Mouse (Mus musculus): ENCODE measurements at regions not wholly inside any gene's neighbourhood (a gene's known extent, or its start where the extent isn't known, plus 50 kb on each side); places are given as distances from the start of the nearest gene placed in this dataset.

DNA sequence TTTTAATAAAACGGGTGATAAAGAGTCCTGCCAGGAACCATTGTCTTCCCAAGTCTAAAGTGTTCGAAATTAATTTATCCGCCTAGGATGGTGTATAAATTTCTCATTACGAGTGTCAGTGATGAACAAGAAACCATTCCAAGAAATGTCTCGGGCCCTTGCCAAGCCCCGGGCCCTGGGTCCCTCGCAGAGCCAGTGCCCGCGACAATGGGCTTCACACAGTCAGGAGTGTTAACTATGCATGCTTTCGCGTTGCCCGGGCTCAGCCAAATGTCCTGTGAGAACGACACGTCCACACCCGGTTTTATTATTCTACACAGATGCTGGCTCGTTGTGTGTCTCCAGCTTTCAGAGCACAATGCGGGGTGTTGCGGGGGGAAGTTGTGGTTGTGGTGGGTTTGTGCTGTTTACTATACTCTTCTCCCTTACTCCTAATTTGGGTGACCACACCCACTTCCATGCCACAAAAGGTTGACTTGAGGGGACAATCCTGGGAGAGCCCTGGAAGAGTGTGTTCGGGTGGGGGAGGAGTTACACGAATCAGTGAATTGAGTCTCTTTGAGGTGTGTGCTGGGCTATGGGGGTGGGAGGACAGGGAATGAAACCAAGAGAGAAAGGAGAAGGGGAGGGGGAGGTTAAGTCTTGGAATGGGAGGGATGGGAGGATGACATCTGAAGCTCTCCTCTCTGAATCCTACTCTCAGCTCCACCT is 166.5 kb downstream of the Inhbb start:
- no peak for DNase-seq

- DNase-seq = no peak
Measured at GRCm38 (mm10) chr1:119254928-119255327, 167.1 kb downstream of the Inhbb start.

GRCm38 (mm10) chr1:119253371-119253851 is 168.6 kb downstream of the Inhbb start:
- DNase-seq = no peak

DNA sequence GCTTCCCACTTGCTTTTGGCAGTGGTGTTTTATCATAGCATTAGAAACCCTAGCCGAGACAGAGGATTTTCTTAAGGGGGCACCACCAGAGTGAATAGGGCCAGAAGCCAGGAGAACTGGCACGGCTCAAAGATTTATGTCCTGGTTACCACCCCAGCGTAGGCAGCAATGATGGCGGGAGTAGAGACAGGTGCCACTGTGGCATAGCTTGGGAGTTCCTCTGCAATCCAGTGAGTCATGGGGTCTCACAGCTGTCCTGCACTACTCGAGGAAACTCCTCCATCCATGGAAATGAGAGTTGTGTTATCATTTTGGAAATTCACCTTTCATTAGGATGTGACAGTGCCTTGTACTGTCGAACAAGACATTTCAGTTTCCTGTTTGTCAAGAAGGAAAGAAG is 169.6 kb downstream of the Inhbb start:
- no peak for DNase-seq

DNA sequence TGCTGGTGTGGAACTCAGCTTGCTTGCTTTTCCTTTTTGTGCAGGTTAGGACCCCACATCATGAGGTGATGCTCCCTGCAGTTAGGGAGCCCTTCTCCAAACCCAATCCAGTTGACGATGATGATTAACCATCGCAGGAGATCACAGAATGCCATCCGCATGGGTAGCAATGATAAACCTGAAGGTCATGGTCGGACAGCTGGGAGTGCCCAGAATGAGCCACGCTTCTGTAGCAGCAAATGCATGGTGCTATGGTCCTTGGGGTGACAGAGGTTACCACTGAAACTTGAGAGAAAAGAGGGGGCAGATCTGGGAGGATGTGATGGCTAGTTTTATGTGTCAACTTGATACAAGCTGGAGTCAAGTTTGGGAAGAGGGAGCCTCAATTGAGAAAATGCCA is 170.3 kb downstream of the Inhbb start:
- DNase-seq = no peak

DNA sequence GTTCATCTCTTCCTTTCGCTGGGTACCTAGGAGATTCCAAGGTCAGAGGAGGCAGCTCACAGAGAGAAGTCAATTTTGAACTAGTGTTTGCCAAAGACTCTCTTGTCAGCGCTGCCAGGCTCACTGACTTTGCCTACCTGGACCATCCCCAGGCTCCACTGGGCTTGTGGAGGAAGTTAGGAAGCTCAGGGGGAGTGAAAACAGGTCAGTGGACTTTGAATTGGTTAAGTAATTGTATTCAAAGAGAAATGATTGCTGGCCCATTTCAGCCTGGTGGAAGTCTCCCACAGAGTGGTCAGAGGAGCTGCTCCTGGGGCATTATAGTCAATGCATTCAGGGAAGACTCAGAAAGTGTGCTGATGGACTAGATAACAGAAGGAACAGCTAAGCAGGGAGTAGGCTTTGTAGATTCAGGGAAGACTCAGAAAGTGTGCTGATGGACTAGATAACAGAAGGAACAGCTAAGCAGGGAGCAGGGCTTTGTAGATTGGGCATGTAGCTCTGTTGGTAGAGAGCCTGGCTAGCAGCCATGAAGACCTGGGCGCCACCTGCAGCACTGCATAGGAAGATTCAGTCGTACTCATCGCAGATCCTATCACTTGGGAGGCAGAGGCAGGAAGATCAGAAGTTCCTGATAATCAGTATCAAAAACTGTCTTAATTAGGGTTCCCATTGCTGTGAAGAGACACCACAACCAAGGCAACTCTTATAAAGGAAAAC is 173.1 kb downstream of the Inhbb start:
- DNase-seq = peak; percentile 30 to 45

DNA sequence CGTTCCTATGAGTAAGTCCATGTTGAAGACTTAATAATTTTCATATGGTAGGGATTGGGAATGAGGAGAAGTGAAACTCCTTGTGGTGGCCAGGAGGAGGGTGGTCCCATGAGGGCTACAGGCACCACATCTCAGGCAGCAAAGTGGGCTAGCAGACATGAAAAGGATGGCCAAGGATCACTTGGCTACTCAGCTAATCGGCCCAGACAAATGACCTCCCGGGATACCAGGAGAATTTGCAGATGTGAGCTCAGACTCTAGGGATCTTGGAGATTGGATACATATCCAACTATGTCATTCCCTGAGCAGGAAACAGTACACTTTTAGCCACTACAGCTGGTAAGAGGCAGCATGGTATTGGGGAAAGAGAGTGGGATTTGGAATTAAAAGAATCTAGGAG is 174.9 kb downstream of the Inhbb start:
- no peak for DNase-seq

DNA sequence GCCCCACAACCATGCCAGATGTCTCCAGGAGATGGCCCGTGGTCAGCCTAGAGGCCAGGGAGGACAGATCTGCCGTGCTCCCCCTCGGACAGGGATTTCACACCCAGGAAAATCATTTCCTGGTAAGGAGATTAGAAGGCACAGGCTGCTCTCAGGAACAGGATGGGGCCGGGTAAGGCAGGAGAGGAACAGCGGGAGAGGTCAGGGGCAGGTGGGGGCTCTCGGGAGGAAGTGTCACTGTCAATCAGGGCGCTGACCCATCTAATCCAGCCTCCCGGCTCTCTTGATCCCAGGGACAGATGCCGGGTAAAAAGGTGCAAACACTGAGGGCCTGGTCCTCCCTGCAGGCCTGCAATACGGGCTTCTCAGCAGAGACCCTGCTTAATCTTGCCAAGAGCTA is 183.6 kb downstream of the Inhbb start:
- peak in 1 of 2 experiments; percentile 39 for DNase-seq

- no peak for DNase-seq
Measured at GRCm38 (mm10) chr1:119236787-119237186, 183.4 kb upstream of the Gli2 start.

- peak; percentile 85 to 91 for DNase-seq
Measured at GRCm38 (mm10) chr1:119234449-119234848, 181.0 kb upstream of the Gli2 start.

DNA sequence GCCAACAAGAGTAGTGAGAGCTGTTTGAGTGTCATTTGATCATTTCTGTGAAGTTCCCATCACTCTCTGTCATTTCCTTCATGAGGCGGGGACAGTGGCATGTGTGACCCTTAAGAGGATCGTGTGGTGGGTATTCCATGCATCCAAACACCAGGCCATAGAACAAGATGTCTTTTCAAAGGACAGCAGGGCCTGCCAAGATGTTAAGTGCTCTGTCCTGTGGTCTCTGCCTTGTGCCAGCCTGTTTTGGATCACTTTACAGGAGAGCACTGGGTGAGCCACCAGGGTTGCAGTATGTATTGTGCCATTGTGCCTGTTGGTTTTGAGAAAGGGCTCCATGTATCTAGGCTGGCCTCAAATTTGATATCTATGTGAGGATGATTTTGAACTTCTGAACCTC is 173.6 kb upstream of the Gli2 start:
- no peak for DNase-seq

- DNase-seq = no peak
Measured at GRCm38 (mm10) chr1:119223876-119224275, 170.5 kb upstream of the Gli2 start.

DNA sequence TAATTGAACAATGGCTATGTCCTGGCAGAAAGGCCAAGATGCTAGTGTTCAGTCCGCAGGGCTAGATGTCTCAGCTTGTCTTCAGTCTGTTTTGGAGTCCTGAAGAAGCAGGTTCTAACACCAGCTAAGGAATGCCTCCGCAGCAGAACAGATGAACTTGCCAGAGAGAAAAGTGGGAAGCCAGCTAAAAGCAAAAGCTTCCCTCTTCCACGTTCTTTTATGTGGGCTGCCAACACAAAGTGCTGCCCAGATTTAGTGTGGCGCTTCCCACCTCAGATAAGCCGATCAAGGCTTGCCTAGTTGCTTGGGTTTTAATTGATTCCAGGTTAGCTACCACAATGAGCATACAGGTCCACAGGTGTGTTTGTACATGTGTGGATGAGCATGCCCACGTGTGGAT is 168.5 kb upstream of the Gli2 start:
- DNase-seq = no peak

GRCm38 (mm10) chr1:119221012-119221411 is 167.6 kb upstream of the Gli2 start:
- peak; percentile 72 to 80 for DNase-seq

DNA sequence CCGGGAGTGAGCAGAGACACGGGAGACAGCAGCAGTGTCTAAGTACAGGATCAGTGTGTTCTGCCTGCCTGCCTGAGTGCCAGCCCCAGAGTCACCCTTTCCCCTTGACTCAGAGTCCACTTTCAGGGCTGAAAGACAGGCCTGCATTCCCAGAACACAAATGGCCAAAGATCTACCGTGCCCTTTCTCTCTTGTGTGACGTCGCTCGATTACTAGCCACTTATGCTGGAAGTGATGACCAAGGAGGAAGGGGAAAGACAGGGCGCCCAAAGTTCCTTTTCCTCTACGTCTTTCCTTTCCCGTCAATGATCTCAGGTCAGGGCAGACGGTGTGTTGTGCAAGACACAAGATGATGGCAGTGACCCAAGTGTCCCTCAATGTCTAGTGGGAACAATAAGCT is 166.4 kb upstream of the Gli2 start:
- peak; percentile 70 to 83 for DNase-seq

GRCm38 (mm10) chr1:119217387-119217786 is 164.0 kb upstream of the Gli2 start:
- no peak for DNase-seq

DNA sequence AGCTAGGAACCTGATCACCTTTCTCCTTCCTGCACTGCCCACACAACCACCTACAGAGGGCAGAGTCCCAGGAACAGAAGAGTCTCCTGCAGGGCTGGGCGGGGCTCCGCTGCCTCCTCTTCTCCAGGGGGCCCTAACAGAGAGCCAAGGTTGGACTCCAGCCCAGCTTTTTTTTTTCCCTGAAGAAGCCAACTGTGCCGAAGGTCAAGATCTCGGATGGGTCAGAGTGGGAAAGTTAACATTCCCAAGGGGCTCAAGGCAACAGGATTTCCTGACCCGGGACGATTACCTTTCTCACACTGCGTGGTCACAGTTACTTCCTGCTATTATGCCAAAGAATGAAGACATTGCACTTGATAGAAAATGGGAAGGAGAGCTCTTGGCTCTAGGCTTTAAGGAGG is 156.2 kb upstream of the Gli2 start:
- peak; percentile 83 to 90 for DNase-seq

DNA sequence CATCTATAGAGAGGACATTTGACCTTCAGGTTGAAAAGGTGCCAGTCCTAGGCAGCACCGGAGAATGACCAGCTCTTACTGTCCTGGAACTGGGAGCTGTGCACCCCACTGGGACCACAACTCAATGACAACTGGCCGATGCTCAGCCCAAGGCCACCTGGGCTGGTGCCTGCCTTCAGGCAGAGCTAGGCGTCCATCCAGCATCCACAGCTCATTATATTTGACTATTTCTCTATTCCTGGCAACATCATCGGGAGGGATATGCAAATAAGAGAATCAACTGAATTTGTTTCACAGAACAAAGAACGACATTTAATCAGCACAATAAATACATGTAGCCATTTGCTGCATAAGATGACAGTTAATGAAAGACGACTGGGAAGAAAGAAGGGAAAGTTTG is 149.0 kb upstream of the Gli2 start:
- no peak for DNase-seq

DNA sequence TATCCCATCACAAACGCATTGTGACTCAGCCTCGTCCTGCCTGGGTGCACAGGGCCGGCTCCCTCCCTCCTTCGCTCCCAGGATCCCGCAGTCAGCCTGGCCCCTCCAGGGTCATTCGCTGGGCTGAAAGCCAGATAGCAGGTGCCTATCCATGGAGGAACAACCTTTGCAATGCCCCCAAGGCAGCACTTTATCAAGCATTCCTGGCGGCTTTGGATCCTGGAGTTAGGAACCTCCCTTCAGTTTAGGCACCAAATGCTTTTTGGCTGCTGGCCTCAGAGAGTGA is 143.9 kb upstream of the Gli2 start:
- DNase-seq = peak; percentile 74 to 75

- DNase-seq = no peak
Measured at GRCm38 (mm10) chr1:119196674-119197414, 143.4 kb upstream of the Gli2 start.

- DNase-seq = peak in 1 of 2 experiments; percentile 22
Measured at GRCm38 (mm10) chr1:119194533-119194932, 141.1 kb upstream of the Gli2 start.

DNA sequence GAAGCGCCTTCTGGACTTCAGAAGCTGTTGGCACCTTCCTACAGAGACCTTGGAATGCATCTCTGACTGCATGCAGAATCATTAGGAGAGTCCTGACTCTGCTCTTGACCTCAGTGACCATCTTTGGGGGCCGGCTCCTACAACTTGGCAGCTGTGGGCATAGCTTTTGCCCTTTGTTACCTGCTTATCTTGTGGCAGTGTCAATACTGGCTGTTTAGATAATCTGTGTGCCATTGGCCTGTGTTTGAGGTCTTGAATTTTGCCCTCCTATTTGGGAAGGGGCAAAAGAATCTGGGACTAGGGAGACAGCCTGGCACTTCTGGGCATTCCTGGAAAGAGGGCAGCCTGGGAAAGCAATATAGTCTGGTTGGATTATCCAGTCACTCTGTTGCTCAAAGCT is 137.8 kb upstream of the Gli2 start:
- no peak for DNase-seq

DNA sequence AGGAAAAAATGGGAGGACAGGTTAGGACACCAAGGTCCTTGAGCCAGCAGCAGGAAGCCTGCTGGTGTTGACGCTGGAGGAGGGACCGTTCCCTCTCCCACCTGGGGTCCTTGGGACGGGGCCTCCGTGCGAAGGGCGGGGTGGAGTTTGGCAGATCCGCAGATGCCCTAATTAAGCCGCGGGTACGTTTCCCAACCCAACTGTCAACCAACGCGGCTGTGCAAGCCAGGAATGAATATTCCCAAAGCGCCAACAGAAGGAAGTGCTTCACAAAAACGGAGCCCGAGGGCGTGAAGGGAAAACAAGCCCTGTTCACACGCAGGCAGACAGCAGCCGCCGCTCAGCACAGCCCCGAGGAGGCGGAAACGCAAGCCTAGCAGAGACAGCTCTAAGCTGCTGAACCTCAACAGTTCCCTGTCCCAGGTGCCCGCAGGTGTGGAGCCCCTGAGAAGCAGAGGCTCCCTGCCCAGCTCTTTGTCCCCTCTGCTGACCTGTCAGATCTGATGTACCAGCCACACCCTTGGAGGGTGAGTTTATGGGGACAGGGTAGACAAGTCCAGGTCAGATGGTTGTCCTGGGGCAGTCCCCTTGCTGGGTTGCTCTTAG is 136.1 kb upstream of the Gli2 start:
- peak in 1 of 2 experiments; percentile 26 for DNase-seq

All from kidney, postnatal 36 days (tissue).